Mouse (Mus musculus) gonadal fat pad, adult 2 months (tissue): ENCODE data around the gene Begain. TPM values are rescaled to one million over a fixed set of nuclear protein-coding genes. Genes with fewer than 3 reads are reported as not detected.

Source experiments
- polyA plus RNA-seq: library from polyadenylated mRNA; depleted of rRNA; stranded (reverse); fragments of >200 nt; gene quantifications from 2 replicates; pipeline ENCODE4 v1.2.3, GENCODE M21; 2012; rRNA removed

The Begain gene
- polyA plus RNA-seq, 1 experiment = 1.2 TPM

Other genes starting within 250 kb of the Begain start
- gene Slc25a29, start 232.3 kb downstream of the Begain start, polyA plus RNA-seq = 45.7 and 53.9 TPM in 2 replicates
- gene Slc25a47, start 232.2 kb downstream of the Begain start, polyA plus RNA-seq = 57.4 and 58.3 TPM in 2 replicates
- 35.6 and 36.9 TPM in 2 replicates for gene Wdr25, start 174.6 kb downstream of the Begain start, polyA plus RNA-seq
- 487 and 592 TPM in 2 replicates for gene Wars, start 174.0 kb downstream of the Begain start, polyA plus RNA-seq